Mouse (Mus musculus): ENCODE data around the gene Tiam2.

DNA sequence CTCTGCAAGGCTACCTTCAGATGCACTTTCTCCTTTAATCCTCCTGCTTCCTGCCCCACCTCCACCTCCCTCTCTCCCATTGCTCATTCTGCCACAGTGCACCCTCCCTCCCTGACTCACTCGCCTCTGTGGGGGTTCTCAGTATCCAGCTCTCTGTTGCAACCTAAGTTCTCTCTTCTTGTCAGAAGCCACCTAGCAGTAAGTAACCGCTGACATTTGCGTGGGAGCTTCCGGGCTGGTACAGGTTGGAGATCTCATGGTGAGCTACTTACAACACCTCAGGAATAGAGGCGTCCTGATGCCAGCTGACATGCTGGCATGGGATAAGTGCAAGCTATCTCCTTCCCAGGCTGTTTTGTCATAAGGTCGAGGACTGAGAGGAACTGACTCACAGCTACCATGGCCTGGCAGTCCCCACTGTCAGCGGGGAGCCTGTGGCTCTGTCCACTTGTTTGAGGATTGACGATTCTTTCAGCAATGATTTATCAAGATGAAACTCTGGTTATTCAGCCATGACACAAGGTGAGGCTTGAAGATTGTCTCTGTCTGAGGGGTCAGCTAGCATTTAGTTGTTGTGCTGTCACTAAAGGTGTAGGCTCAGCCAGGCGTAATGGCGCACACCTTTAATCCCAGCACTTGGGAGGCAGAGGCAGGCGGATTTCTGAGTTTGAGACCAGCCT is 164.0 kb downstream of the Tiam2 start:
- no peak for TF ChIP-seq EP300 (IDR thresholded peaks at IDR 0.05; ENCODE audit: low read length)
- no peak for TF ChIP-seq POLR2AphosphoS2 (IDR thresholded peaks at IDR 0.05; ENCODE audit: low read depth, low read length)
- no peak for TF ChIP-seq USF1 (IDR thresholded peaks at IDR 0.05; ENCODE audit: low read depth, low read length)
- TF ChIP-seq TBP (conservative IDR thresholded peaks at IDR 0.05; ENCODE audit: low read depth, low read length) = no peak
- no peak for TF ChIP-seq ELF1 (IDR thresholded peaks at IDR 0.05; ENCODE audit: low read depth, low read length)
- no peak for TF ChIP-seq POLR2A (IDR thresholded peaks at IDR 0.05; ENCODE audit: low read depth, low read length)
- TF ChIP-seq CTCF (conservative IDR thresholded peaks at IDR 0.05 in 1 of 2, IDR thresholded peaks at IDR 0.05 in 1 of 2; ENCODE audit: low read depth in 2 of 2, low read length in 2 of 2) = no peak
- TF ChIP-seq ZKSCAN1 (IDR thresholded peaks at IDR 0.05; ENCODE audit: borderline replicate concordance, low read depth, low read length) = no peak
- no peak for TF ChIP-seq ZMIZ1 (IDR thresholded peaks at IDR 0.05; ENCODE audit: low read depth, low read length)
- no peak for TF ChIP-seq JUND (conservative IDR thresholded peaks at IDR 0.05; ENCODE audit: low read depth, low read length)
- no peak for TF ChIP-seq MYC (IDR thresholded peaks at IDR 0.05; ENCODE audit: low read depth, low read length)
- no peak for TF ChIP-seq MAX (IDR thresholded peaks at IDR 0.05; ENCODE audit: low read length)
